Mouse (Mus musculus) lung, postnatal 0 days (tissue): Measurements from ENCODE around the gene Gpr62. TPM values are rescaled to one million over a fixed set of nuclear protein-coding genes. Genes with fewer than 3 reads are reported as not detected.

ENCODE experiments used
- ATAC-seq: fragments of 200-750 bp; cut with Nextera tagmentation; 2 replicates; pipeline ENCODE4 v1.8.0; 2017; ENCODE audit warnings: moderate library complexity
- DNase-seq: peaks from one replicate; pipeline ENCODE4 v3.0.0-alpha.2; 2016; ENCODE audit warnings: low spot score
- H3K27ac ChIP-seq: fragments of 300-500 bp; sonication (generic); 2 replicates; pipeline ENCODE4 v1.5.1; 2014; ENCODE audit warnings: antibody characterized with exemption, mild to moderate bottlenecking, low read length, mixed read lengths
- H3K27me3 ChIP-seq: fragments of 300-500 bp; sonication (generic); replicated peaks from 2 replicates; pipeline ENCODE4 v1.6.1; 2014; ENCODE audit warnings: low read length, mixed read lengths; ENCODE audit not compliant: insufficient read depth
- H3K36me3 ChIP-seq: fragments of 300-500 bp; sonication (generic); 2 replicates; pipeline ENCODE4 v1.6.1; 2014; ENCODE audit warnings: low read length, mixed read lengths; ENCODE audit not compliant: insufficient read depth
- H3K4me1 ChIP-seq: fragments of 300-500 bp; sonication (generic); 2 replicates; pipeline ENCODE4 v1.6.1; 2014; ENCODE audit warnings: antibody characterized with exemption, low read depth, low read length, mixed read lengths; ENCODE audit not compliant: insufficient read depth
- H3K4me2 ChIP-seq: fragments of 300-500 bp; sonication (generic); replicated peaks from 2 replicates; pipeline ENCODE4 v1.6.1; 2014; ENCODE audit warnings: low read depth, mild to moderate bottlenecking, low read length, moderate library complexity, mixed read lengths
- H3K4me3 ChIP-seq: fragments of 300-500 bp; sonication (generic); 2 replicates; pipeline ENCODE4 v1.5.1; 2014; ENCODE audit warnings: low read depth, low read length
- H3K9ac ChIP-seq: fragments of 300-500 bp; sonication (generic); replicated peaks from 2 replicates; pipeline ENCODE4 v1.6.1; 2014; ENCODE audit warnings: low read depth, mild to moderate bottlenecking
- H3K9me3 ChIP-seq: fragments of 300-500 bp; sonication (generic); 2 replicates; pipeline ENCODE4 v1.6.1; 2016; ENCODE audit warnings: low read length, mixed read lengths
- CTCF ChIP-seq: IDR thresholded peaks from 2 replicates; pipeline ENCODE4 v1.5.1; 2016; ENCODE audit warnings: antibody characterized with exemption, mild to moderate bottlenecking
- EP300 ChIP-seq: IDR thresholded peaks from 2 replicates; pipeline ENCODE4 v1.6.1; 2016; ENCODE audit warnings: antibody characterized with exemption, mild to moderate bottlenecking, control low read depth
- WGBS: fragments of 180-500 bp; shearing (Covaris S2); extraction: QIAGEN DNeasy Blood & Tissue Kit; methylation state at CpG from one replicate; pipeline ENCODE4 v1.1.7; 2014; 5-methylcytosine and 5-hydroxymethylcytosine counted together
- polyA plus RNA-seq: library from polyadenylated mRNA; unstranded; fragments of >200 nt; fragmentation: Nextera tagmentation; extraction: Ambion mirVana; gene quantifications from 2 replicates; pipeline ENCODE4 v1.2.1, GENCODE M21; 2015

The Gpr62 gene
- 0.13 and 0.20 TPM in 2 replicates for polyA plus RNA-seq

DNA sequence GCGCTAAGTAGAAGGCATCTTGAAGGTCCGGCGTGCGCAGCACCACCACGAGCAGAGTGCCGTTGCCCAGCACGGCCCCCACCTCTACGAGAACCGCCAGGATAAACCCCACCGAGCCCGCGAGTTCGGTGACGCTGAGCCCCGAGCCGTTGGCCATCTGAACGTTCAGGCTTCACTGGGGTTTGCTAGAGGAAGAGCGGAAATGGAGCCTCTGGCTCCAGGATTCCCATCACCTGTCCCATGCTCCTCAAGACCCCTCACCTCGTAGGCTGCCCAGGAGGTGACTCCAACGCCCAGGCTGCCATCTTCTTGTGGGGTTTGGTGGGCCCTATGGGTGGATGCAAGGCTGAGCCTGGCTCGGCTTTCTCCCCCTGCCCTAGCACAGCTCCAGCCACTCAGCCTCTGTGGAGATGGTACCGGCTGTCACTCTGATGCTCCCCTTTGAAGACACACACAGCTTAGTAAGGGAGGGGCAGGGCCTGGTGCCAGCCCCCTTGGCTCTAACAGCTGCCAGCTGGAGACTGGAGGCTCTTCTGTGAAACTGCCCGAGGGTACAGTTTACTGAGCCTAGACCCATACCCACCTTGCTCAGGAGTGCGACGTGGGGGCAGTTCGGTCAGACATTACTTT, at the start of gene Gpr62:
TSS of gene Gpr62 (minus strand) at position 368 of the 630 bp plus-strand sequence.
- H3K27me3 ChIP-seq = 0 out of 2 replicates have a peak, but pooled peaks cover 5% of the 10 kb centered on the region
- ATAC-seq = no peak
- H3K36me3 ChIP-seq = peaks cover 9% of the 10 kb centered on the region
- H3K4me2 ChIP-seq = peak within 1 kb of the TSS; percentile 95
- H3K9ac ChIP-seq = peak within 1 kb of the TSS; percentile 34; the same call in 1 of the 2 replicates
- peak within 1 kb of the TSS; percentile 49 for H3K4me3 ChIP-seq
- H3K9me3 ChIP-seq = no peaks in the 10 kb centered on the region
- H3K4me1 ChIP-seq = peaks cover 4% of the 10 kb centered on the region
- no peak within 1 kb of the TSS for H3K27ac ChIP-seq
- TF ChIP-seq CTCF (no peak), EP300 (no peak)
- no peak for DNase-seq
- WGBS = 37% methylated on average over 26 of the region's 26 CpGs

DNA sequence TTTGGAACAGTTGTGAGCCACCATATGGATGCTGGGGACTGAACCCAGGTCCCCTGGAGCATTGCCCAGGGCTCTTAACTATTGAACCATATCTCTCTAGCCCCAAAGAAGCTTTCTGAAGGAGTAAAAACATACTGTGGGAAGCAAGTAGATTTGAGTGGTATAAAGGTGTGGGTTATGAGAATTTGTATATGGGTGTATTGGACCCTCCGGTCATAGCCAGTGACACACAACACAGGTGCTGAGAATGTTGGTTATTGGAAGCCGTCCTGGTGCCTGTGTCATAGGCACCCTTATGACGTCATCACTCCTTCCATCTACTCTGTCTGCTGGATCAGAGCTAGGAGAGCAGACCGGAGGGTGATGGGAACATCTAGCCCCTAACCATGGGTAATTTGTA, 48.5 kb upstream of the Gpr62 start, which contains the start of gene Iqcf5:
TSS of gene Iqcf5 (plus strand) at position 301 of the 400 bp plus-strand sequence.
- 83% methylated on average over 4 of the region's 4 CpGs for WGBS
- TF ChIP-seq EP300 (no peak), CTCF (no peak)
- H3K4me2 ChIP-seq = no peak within 1 kb of the TSS
- ATAC-seq (no peak), DNase-seq (no peak)
- H3K27me3 ChIP-seq = no peaks in the 10 kb centered on the region
- no peaks in the 10 kb centered on the region for H3K36me3 ChIP-seq
- H3K27ac ChIP-seq = no peak within 1 kb of the TSS
- no peaks in the 10 kb centered on the region for H3K9me3 ChIP-seq
- no peak within 1 kb of the TSS for H3K4me3 ChIP-seq
- no peak within 1 kb of the TSS for H3K9ac ChIP-seq
- no peaks in the 10 kb centered on the region for H3K4me1 ChIP-seq

GRCm38 (mm10) chr9:106513566-106513965, 47.8 kb upstream of the Gpr62 start:
- Histone ChIP-seq H3K9ac (no peak overlapping the region), H3K9me3 (no peaks in the 10 kb centered on the region), H3K36me3 (no peaks in the 10 kb centered on the region), H3K4me2 (no peak overlapping the region), H3K27ac (no peak overlapping the region), H3K4me3 (no peak overlapping the region), H3K4me1 (no peaks in the 10 kb centered on the region), H3K27me3 (no peaks in the 10 kb centered on the region)
- TF ChIP-seq EP300 (no peak), CTCF (no peak)
- no peak for ATAC-seq
- WGBS = 73% methylated on average over 6 of the region's 6 CpGs
- DNase-seq = no peak

- no peak overlapping the region for H3K9ac ChIP-seq
- H3K27ac ChIP-seq = no peak overlapping the region
- H3K4me2 ChIP-seq = no peak overlapping the region
- DNase-seq = peak; percentile 69
- H3K9me3 ChIP-seq = no peaks in the 10 kb centered on the region
- H3K4me3 ChIP-seq = no peak overlapping the region
- peak; percentile 80 for ATAC-seq
- H3K4me1 ChIP-seq = no peaks in the 10 kb centered on the region
- no peaks in the 10 kb centered on the region for H3K27me3 ChIP-seq
- H3K36me3 ChIP-seq = no peaks in the 10 kb centered on the region
- TF ChIP-seq EP300 (peak; percentile 13; the same call in 1 of the 2 replicates), CTCF (no peak)
- 31% methylated on average over 13 of the region's 13 CpGs for WGBS
Observed at GRCm38 (mm10) chr9:106512729-106513450, 47.2 kb upstream of the Gpr62 start.

GRCm38 (mm10) chr9:106509356-106509755, 43.6 kb upstream of the Gpr62 start:
- ATAC-seq (no peak), DNase-seq (no peak)
- 86% methylated on average over 10 of the region's 10 CpGs for WGBS
- Histone ChIP-seq H3K4me2 (no peak overlapping the region), H3K4me1 (no peaks in the 10 kb centered on the region), H3K4me3 (no peak overlapping the region), H3K9me3 (no peaks in the 10 kb centered on the region), H3K9ac (no peak overlapping the region), H3K27ac (no peak overlapping the region), H3K36me3 (no peaks in the 10 kb centered on the region), H3K27me3 (no peaks in the 10 kb centered on the region)
- no peak for TF ChIP-seq CTCF
- TF ChIP-seq EP300 = no peak

DNA sequence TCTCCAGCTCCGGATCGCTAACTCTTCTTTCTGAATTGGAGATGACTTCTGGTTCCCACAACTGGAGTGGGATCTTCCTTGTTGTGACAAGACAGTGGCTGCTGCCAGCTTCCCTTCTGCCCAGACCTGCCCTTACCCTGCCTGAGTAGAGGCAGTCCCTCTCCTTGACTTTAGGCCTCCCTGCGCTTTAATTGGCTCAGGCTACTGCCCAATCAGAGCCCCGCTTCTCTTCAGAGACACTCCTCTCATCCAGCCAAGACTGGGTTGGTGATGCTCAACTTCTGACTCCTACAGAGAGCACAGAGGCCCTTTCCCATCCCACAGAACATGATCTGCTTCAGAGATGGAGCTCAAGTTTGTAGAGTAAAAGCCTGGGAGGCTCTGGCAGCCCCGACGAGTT, 38.5 kb upstream of the Gpr62 start:
- H3K9ac ChIP-seq = no peak overlapping the region
- ATAC-seq = no peak
- WGBS = 72% methylated on average over 6 of the region's 6 CpGs
- TF ChIP-seq EP300 (no peak), CTCF (no peak)
- H3K27ac ChIP-seq = no peak overlapping the region
- H3K4me3 ChIP-seq = no peak overlapping the region
- no peaks in the 10 kb centered on the region for H3K36me3 ChIP-seq
- no peaks in the 10 kb centered on the region for H3K27me3 ChIP-seq
- H3K4me1 ChIP-seq = no peaks in the 10 kb centered on the region
- H3K9me3 ChIP-seq = no peaks in the 10 kb centered on the region
- no peak for DNase-seq
- H3K4me2 ChIP-seq = no peak overlapping the region
